Comparison of ENCODE assay signal across 8 mouse cellular contexts in genomic region chr11:55392474-55392873, GRCm38 (mm10). TPM values are rescaled to one million over a fixed set of nuclear protein-coding genes. Genes with fewer than 3 reads are reported as not detected.
DNase-seq lines count a peak whose midpoint lies in the region; ATAC-seq and TF ChIP-seq lines count a peak whose summit lies in the region.

No protein-coding gene starts in this region.

- 0 out of 2 replicates have a peak, but pooled peaks have one; percentile 8 for ATAC-seq in limb, embryonic 14.5 days (ENCODE audit: low FRiP score, low read depth)
- 0 out of 2 replicates have a peak, but pooled peaks have one; percentile 37 for ATAC-seq in midbrain, embryonic 13.5 days

- TF ChIP-seq POLR2A in limb, embryonic 14.5 days (IDR thresholded peaks at IDR 0.05; ENCODE audit: borderline replicate concordance, extremely low read depth, insufficient read depth, insufficient read length), result no peak

- H3K4me2 ChIP-seq in limb, embryonic 14.5 days (replicated peaks; ENCODE audit: low read depth, low read length, severe bottlenecking), result no peak overlapping the region
- 0 out of 2 replicates have a peak overlapping the region, but pooled peaks have one; percentile 15 for H3K4me2 ChIP-seq in midbrain, embryonic 13.5 days (replicated peaks)

- H3K27ac ChIP-seq in limb, embryonic 14.5 days (replicated peaks; ENCODE audit: low read depth, low read length), result no peak overlapping the region
- no peak overlapping the region for H3K27ac ChIP-seq in limb, embryonic 10.5 days
- no peak overlapping the region for H3K27ac ChIP-seq in midbrain, embryonic 13.5 days

- H3K36me3 ChIP-seq in limb, embryonic 14.5 days (ENCODE audit: control insufficient read depth, insufficient read depth, low read length), result peaks cover 32% of the 10 kb centered on the region
- H3K36me3 ChIP-seq in limb, embryonic 10.5 days, result peaks cover 5% of the 10 kb centered on the region; the same call in 1 of the 2 replicates
- H3K36me3 ChIP-seq in midbrain, embryonic 13.5 days, result no peaks in the 10 kb centered on the region

- peak; percentile 65 for DNase-seq in limb, embryonic 14.5 days (ENCODE audit: low spot score)
- no peak for DNase-seq in limb, embryonic 10.5 days (ENCODE audit: low spot score)
- DNase-seq in adrenal gland, postnatal 36 days, result peak; percentile 61 to 68
- peak; percentile 41 for DNase-seq in gastrocnemius, postnatal 10 days
- no peak for DNase-seq in thymus, postnatal 10 days (ENCODE audit: low spot score in 2 of 2)
- no peak for DNase-seq in cerebellum, postnatal 36 days
- no peak for DNase-seq in spleen, postnatal 14 days (ENCODE audit: low spot score in 2 of 2)

- H3K4me1 ChIP-seq in limb, embryonic 14.5 days (ENCODE audit: control insufficient read depth, insufficient read depth, low read length), result no peaks in the 10 kb centered on the region
- peaks cover 4% of the 10 kb centered on the region; the same call in 1 of the 2 replicates for H3K4me1 ChIP-seq in limb, embryonic 10.5 days
- no peaks in the 10 kb centered on the region for H3K4me1 ChIP-seq in midbrain, embryonic 13.5 days (replicated peaks)

- no peak overlapping the region for H3K9ac ChIP-seq in limb, embryonic 14.5 days (ENCODE audit: low read depth, low read length, severe bottlenecking)
- H3K9ac ChIP-seq in midbrain, embryonic 13.5 days (replicated peaks), result no peak overlapping the region

- no peaks in the 10 kb centered on the region for H3K27me3 ChIP-seq in limb, embryonic 14.5 days (ENCODE audit: control insufficient read depth, insufficient read depth, low read length)
- H3K27me3 ChIP-seq in limb, embryonic 10.5 days (ENCODE audit: low read depth, poor library complexity, severe bottlenecking), result no peaks in the 10 kb centered on the region
- H3K27me3 ChIP-seq in midbrain, embryonic 13.5 days, result no peaks in the 10 kb centered on the region

- no peak overlapping the region for H3K4me3 ChIP-seq in limb, embryonic 14.5 days (replicated peaks; ENCODE audit: low read length)
- H3K4me3 ChIP-seq in limb, embryonic 10.5 days, result no peak overlapping the region
- no peak overlapping the region for H3K4me3 ChIP-seq in midbrain, embryonic 13.5 days (replicated peaks)

- H3K9me3 ChIP-seq in limb, embryonic 14.5 days (ENCODE audit: control insufficient read depth, low read length), result no peaks in the 10 kb centered on the region
- no peaks in the 10 kb centered on the region for H3K9me3 ChIP-seq in limb, embryonic 10.5 days (replicated peaks)
- no peaks in the 10 kb centered on the region for H3K9me3 ChIP-seq in midbrain, embryonic 13.5 days

- WGBS in limb, embryonic 14.5 days, result 30% methylated on average over 10 of the region's 10 CpGs
- WGBS in limb, embryonic 10.5 days, result 25% methylated on average over 10 of the region's 10 CpGs
- whole genome bisulfite sequencing in midbrain, embryonic 13.5 days, result 27% methylated on average over 10 of the region's 10 CpGs

RNA-seq across cellular contexts. Expression of gene Sparc, which starts 30.5 kb away (rescaled TPM):
- polyA plus RNA-seq in limb, embryonic 14.5 days (2012; rRNA removed), result 1,741 and 2,064 TPM in 2 replicates
- 2,065 and 2,257 TPM in 2 replicates for polyA plus RNA-seq in limb, embryonic 14.5 days (2014; fragmentation: Nextera tagmentation; extraction: Ambion mirVana)
- polyA plus RNA-seq in limb, embryonic 10.5 days (2016; fragmentation: Nextera tagmentation; extraction: Ambion mirVana), result 183 and 211 TPM in 2 replicates
- 1,000 to 10,000 TPM; 2,443 to 3,326 TPM for total RNA-seq in adrenal gland, postnatal 36 days (2021)
- total RNA-seq in gastrocnemius, postnatal 10 days (2021), result 1,000 to 10,000 TPM; 2,118 to 2,804 TPM
- polyA plus RNA-seq in midbrain, embryonic 13.5 days (2015; fragmentation: Nextera tagmentation; extraction: Ambion mirVana), result 374 and 417 TPM in 2 replicates

RNA-seq across cellular contexts. Expression of gene Fat2, which starts 56.1 kb away (rescaled TPM):
- 1.3 TPM in 2 replicates for polyA plus RNA-seq in limb, embryonic 14.5 days (2012; rRNA removed)
- polyA plus RNA-seq in limb, embryonic 14.5 days (2014; fragmentation: Nextera tagmentation; extraction: Ambion mirVana), result 1.1 and 1.4 TPM in 2 replicates
- 0.20 TPM in 2 replicates for polyA plus RNA-seq in limb, embryonic 10.5 days (2016; fragmentation: Nextera tagmentation; extraction: Ambion mirVana)
- total RNA-seq in adrenal gland, postnatal 36 days (2021), result under 1 TPM; 0.07 TPM
- under 1 TPM; 0.14 to 0.26 TPM for total RNA-seq in gastrocnemius, postnatal 10 days (2021)
- polyA plus RNA-seq in midbrain, embryonic 13.5 days (2015; fragmentation: Nextera tagmentation; extraction: Ambion mirVana), result 0.04 and 0.08 TPM in 2 replicates

Comparison
In these comparisons a context has a peak if more than half of its experiments do, and no peak if none do; other contexts are left out.
1. DNase-seq: peak in limb, embryonic 14.5 days (single experiment), adrenal gland, postnatal 36 days (2 of 2) and gastrocnemius, postnatal 10 days (single experiment); none in limb, embryonic 10.5 days (single experiment), thymus, postnatal 10 days (0 of 2), cerebellum, postnatal 36 days (0 of 2) and spleen, postnatal 14 days (0 of 2).